24 mouse cellular contexts compared by ENCODE assay signal in genomic region chr11:49806218-49806617, GRCm38 (mm10).
"Had no signal": no experiment of that assay in that cellular context is flagged by ENCODE, and none has a peak within 500 bp of the region (broad histone marks: within the 10 kb centered on the region; RNA-seq: fewer than 3 reads in every experiment).

No protein-coding gene starts in this region.

- H3K9ac ChIP-seq: heart, embryonic 12.5 days; hindbrain, embryonic 12.5 days; hindbrain, embryonic 14.5 days; kidney, embryonic 15.5 days; limb, embryonic 13.5 days; limb, embryonic 15.5 days; liver, embryonic 12.5 days; liver, embryonic 14.5 days had no signal

- H3K4me1 ChIP-seq: hindbrain, embryonic 12.5 days had no signal

- H3K27me3 ChIP-seq: heart, embryonic 12.5 days; hindbrain, embryonic 12.5 days; kidney, embryonic 15.5 days; limb, embryonic 13.5 days; limb, embryonic 15.5 days; liver, embryonic 12.5 days had no signal

- H3K27ac ChIP-seq: heart, adult 2 months; hindbrain, embryonic 10.5 days; hindbrain, embryonic 12.5 days; hindbrain, embryonic 14.5 days; kidney, embryonic 15.5 days; kidney, postnatal 0 days; limb, embryonic 13.5 days; limb, embryonic 15.5 days; liver, embryonic 12.5 days; liver, embryonic 14.5 days had no signal

- DNase-seq: gastrocnemius, postnatal 14 days; gastrocnemius, postnatal 36 days; heart, adult 11 months; heart, adult 2 months; heart, postnatal 10 days; heart, postnatal 4 days; kidney, adult 11 months; kidney, adult 2 months; kidney, adult 9 months; kidney, postnatal 14 days; kidney, postnatal 36 days; layer of hippocampus, adult 9-11 months; layer of hippocampus, postnatal 36 days; left cerebral cortex, postnatal 4 days had no signal

- H3K9me3 ChIP-seq: hindbrain, embryonic 10.5 days; hindbrain, embryonic 12.5 days; kidney, embryonic 15.5 days; limb, embryonic 13.5 days; limb, embryonic 15.5 days; liver, embryonic 12.5 days had no signal

- H3K4me3 ChIP-seq: heart, adult 2 months; heart, embryonic 12.5 days; hindbrain, embryonic 10.5 days; hindbrain, embryonic 12.5 days; kidney, embryonic 15.5 days; limb, embryonic 13.5 days; limb, embryonic 15.5 days; liver, embryonic 12.5 days had no signal
